Mouse (Mus musculus): ENCODE results near the gene Ggcx.
A peak's percentile ranks its signal among the peaks of the same experiment; 100 is the strongest.
"Not testable (repeated sequence)": the region's sequence is repeated elsewhere in the genome, so short reads cannot be mapped to it uniquely, and the experiment has no call there.

Gene Ggcx

DNA sequence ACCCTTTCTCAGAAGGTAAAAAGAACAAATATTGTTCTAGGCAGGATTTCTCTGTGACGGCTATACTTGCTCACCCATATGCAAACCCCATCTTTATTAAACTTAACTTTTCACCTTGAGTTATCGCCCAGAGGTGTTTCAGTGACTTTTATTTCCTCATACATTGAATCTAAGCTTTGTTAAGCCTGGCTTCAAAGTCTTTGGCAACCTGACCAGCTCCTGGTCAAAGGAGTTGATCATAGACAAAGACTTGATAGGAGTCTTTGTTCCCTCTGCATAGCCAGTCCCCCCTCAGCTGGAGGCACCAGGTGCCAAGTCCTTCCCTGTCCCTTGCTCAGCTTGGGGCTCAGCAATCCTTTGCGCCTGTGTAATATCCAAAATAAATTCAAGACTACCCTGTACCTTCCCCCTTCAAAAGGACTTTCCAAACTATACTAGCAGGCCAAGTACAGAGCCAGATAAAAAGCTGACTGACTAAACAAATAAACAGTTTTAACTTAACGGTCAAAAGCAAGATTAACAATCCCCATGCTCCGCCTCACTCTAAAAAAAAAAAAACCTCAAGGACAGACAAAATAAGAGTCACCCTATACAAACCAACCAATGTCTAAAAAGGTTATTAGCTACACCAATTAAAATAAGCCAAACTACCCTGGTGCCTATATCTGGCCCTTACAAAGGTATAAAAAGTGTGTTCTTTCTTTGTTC is 48.6 kb downstream of the Ggcx start:
- not testable (repeated sequence) for DNase-seq (ENCODE audit: low spot score in 2 of 2)

DNA sequence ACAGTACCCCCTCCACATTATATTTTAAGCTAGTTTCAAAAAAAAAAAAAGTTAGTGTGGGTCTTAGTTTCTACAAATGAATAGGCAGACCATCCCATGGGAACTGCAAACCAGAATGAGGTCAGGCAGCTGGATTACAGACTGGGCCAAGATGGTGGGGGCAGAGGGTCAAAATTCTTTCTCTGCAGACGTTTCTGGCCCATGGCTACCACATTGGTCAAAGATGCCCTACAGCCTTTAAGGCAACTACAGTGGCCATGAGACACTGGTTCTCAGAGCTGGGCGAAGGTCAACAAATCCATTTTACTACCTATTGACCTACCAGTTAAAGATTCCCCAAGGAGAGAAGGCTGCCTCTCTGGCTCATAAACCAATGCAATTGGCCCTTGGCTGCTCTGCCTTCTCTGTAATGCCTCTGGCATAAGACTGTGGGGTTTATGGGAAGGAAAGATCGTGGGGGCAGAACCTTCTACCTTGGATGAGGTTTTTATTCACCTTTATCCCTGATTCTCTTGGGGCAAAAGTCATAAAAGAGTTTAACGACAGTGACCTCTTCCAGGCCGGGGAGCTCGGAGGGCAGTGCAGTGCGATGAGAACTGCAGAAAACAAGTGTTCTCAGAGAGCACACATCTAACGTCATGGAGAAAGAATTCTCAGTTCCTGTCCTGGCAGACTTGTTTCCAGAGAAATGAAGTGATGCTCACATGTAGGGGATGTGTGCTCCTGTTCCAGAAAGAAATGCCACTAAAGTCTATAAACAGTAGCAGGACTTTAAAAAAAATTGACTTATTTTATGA is 51.5 kb downstream of the Ggcx start:
- DNase-seq (ENCODE audit: low spot score in 2 of 2), result no peak

DNA sequence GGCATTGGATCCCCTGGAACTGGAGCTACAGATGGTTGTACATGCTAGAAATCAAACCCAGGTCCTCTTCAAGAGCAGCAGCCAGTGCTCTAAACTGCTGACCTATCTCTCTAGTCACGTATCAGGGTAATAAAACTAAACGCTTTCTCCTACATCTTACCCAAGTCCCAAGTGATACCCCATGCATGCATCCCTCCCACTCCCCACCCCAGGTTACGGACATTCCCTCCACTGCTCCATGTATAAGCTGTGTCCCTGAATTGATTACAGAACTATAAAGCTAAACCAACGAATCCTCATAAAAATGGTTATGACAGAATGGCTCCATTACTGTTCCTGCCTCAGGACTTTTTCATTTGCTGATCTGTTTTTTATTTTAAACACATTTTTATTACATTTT is 52.1 kb downstream of the Ggcx start:
- DNase-seq (ENCODE audit: low spot score in 2 of 2), result no peak

DNA sequence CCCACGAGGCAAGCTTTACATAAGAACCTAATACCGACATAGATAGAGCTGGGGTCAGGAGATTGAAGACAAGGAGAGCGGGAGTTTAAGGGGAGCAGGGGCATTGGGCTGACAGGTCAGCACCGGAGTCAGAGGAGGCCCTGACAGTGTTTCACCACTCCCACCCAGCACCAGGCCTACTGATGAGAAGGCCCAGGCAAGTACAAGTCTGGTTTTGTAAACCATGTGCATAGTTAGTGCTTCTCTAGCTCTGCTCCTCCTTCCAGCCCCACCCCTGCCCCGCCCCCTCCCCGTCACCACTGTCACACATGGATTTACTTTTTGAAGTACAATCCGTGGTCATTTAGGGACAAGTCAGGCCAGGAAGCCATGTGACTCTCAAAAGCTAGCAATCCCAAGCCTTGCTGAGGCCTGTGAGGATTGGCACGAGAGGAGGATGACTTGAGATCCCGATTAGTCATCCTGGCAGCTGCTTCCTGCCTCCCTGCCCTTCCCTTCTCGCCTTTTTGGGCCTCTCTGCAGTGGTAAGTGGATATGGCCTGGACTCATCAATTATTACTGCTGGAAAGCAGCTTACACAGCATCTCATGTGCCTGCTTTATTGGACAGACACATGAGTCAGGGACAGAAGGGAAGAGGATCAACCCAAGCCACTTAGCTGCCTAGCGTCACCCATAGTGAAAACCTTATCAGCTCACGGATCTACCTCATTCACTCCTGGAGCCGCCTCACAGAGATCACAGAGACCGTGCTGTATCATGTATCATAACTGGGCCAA is 59.3 kb downstream of the Ggcx start:
- peak in 1 of 2 experiments; percentile 47 for DNase-seq (ENCODE audit: low spot score in 2 of 2)

DNA sequence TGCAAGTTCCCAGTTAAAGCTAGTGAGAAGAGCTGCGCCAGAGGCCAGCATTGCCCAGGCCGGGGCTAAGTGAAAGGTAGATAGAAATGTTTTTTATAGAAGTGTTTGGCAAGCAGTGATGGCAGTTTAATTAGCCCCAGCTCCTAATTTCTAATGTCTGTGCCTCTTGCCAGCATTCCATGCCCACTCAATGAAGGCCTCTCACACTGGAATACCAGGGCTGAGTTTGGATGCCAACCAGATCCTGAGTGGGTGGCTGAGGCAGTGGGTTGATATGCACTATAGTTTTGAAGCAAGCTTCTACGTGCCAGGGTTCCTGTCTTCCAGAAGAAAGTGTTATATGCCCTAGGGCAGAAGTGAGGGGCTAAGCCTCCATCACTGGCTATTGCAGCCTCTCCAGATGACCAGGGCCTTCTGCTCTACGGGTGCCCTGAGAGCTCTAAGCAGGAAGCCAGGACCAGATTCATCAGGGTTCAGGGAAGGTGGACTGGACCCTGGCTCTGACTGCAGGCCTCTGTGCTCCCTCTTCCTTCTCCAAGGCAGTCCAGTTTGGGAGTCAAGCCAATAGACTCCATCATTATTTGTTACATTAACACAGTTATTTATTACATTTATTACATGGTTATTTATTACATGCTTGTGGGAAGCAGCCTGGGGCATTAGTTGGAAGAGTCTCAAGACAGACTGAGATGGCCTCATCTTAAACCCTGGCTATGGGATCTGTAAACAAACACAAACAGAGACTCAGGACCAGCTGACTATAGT is 61.3 kb downstream of the Ggcx start:
- DNase-seq (ENCODE audit: low spot score in 2 of 2), result no peak

DNA sequence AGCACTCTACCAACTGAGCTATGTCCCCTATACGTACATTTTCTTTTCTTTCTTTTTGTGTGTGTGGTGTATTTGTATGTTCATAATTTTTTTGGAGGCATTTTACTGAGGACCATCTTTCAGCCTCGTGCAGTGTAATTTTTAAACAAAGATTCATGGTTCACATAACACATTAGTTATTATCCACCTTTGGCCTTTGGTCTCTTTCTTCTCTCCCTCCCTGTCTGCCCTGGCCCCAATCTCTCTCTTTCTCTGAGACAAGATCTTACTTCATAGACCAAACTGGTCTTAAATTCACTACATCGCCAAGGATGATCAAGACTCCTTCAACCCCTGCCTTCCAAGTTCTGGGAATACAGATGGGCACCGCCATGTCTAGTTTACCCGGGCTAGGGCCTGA is 62.7 kb downstream of the Ggcx start:
- DNase-seq (ENCODE audit: low spot score in 2 of 2), result no peak

DNA sequence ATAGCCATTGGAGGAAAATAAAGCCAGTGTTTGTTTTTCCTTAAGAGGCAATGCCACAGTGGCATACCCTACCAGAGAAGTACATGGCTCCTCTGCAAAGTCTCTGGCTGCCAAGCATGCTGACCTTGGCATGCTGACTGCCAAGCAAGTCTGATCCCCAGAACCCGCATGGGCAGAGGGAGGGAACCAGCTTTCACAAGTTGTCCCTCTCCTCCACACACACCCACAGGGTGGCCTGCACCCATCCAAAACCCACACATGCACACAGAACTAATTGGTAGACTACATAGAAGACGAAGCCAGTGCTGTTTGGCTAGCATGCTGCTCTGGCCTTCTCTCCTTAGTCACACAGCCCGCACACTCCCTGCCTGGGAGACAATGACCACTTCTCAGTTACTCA is 63.5 kb downstream of the Ggcx start:
- no peak for DNase-seq (ENCODE audit: low spot score in 2 of 2)

DNA sequence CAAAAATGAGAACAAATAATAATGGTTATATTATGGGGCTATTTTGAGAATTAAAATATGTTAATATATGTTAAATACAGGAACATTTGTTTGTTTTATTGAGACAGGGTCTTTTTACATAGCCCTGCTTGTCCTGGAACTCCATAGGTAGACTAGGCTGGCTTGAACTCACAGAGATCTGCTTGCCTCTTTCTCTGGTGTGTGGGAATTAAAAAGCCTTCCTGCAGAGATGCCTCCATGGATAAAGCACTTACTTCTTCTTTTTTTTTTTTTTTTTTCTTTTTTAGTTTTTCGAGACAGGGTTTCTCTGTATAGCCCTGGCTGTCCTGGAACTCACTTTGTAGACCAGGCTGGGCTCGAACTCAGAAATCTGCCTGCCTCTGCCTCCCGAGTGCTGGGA is 64.6 kb downstream of the Ggcx start:
- not testable (repeated sequence) for DNase-seq (ENCODE audit: low spot score in 2 of 2)

DNA sequence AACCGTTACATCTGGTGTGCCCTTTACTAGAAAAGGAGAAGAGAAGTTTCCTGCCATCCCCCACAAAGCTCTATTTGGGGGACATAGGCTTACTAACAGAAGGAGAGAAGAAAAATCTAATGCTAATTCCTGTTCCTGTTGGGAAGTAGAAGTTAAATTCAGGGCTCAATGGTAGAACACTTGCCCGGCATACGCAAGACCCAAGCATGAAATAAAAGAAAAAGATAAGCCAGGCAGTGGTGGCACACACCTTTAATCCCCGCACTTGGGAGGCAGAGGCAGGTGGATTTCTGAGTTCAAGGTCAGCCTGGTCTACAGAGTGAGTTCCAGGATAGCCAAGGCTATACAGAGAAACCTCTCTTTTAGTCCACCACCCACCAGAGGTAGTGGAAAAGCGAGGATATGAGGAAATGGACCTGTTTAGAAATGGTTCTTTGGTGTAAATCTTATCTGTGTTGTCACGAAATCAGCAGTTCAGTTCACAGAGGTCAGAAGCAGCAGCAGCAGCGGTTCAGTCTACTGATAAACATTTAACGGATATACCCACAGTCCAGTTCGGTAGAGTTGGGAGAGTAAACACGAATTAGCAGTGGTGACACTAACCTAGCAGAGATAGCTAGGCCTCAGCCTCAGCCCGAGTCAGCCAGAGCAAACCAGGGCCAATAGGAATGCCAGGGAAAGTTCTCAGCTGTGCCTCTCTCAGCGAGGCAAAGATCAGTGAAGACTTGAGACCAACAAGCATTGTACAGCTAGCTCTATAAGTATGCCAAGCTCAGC is 65.7 kb downstream of the Ggcx start:
- DNase-seq (ENCODE audit: low spot score in 2 of 2), result no peak

DNA sequence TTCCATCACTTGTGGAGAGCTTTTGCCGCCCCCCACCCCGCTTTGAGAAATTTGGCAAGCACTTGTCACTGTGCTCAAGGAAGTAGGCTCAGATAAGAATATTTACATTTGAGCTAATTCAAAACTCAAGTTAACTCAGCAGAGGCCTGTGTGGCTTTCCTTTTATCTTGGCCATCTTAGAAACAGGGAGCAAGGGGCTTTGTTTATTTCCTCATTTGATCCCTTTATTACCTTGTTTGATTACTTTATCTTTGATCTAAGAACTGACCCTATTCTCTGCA is 66.3 kb downstream of the Ggcx start:
- no peak for DNase-seq (ENCODE audit: low spot score in 2 of 2)
